Mouse (Mus musculus) megakaryocyte, adult 5-6 weeks (primary cell): ENCODE results near the gene Ankrd22. TPM values are rescaled to one million over a fixed set of nuclear protein-coding genes. Genes with fewer than 3 reads are reported as not detected.
A peak's percentile ranks its signal among the peaks of the same experiment; 100 is the strongest.

Experiments used
- ATAC-seq: 2 replicates; pipeline ENCODE4 v1.8.0; 2016; ENCODE audit warnings: mild to moderate bottlenecking, inconsistent platforms; ENCODE audit not compliant: poor library complexity, severe bottlenecking
- total RNA-seq, 2 experiments: library from RNA; stranded (forward) in 1 of 2; stranded (reverse) in 1 of 2; fragments of 153-499, 151-499 nt in 1 of 2; fragments of 221-1000, 200-1000 nt in 1 of 2; gene quantifications; 2 replicates each; pipeline versions ENCODE4 v1.2.3 to v1.2.4; 2015 to 2017

The Ankrd22 gene
- total RNA-seq, 2 experiments from 2014 or later: 14.3 to 23.3 TPM

GRCm38 (mm10) chr19:34182490-34182889 lies 16.6 kb upstream of the Ankrd22 start:
- no peak for ATAC-seq

DNA sequence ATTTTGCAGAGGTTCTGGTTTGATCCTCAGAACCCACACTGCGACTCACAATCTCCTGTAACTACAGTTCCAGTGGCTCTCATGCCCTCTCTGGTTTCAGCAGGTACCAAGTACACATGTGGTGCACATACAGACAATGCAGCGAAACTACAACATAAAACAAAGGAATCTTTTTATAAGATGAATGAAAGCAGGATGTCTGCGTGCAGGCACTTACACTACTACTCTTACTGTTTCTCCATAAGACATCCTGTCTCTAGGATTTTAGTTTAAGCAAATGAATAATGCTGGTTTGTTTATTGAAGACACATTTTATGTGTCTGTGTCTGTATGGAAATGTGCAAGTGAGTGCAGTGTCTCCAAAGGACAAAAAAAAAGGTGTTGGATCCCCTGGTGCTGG lies 15.4 kb upstream of the Ankrd22 start:
- no peak for ATAC-seq

DNA sequence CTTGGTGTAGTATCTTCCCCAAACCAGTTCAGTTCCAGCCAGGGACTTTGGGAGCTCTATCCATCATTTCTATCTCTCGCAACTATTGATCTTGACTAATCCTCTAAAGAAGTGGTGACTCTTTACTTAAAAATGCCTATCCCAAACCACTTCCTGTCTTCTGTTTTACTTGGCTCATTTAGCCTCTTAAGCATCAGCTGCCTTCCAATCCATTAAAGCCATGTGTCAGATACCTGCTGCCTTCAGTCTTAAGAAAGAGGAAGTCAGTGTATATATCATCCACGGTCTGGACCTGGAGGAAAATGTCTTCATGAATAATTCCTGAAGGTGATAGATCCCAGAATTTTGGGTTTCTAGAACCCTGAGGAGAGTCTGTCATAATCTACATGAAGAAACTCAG lies 14.5 kb upstream of the Ankrd22 start:
- ATAC-seq: no peak

DNA sequence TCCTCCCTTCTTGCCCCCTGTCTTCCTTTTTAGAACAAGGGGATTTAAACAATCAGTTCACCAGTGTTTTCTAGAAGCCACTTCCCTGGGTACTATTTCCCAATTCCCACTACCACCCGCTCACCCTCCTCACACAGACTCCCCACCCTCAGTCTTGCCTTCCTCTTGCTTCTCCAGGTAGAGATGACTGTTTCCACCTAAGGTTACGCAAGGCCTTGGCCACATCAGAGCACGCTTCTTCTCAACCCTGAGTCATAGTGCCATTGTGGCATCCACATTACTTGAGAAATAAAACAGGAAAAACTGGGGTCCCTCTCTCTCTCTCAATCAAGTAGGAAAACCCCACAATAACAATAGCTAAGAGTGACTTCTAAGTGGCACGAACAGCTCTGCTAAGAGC lies 13.3 kb upstream of the Ankrd22 start:
- ATAC-seq: peak; percentile 97

DNA sequence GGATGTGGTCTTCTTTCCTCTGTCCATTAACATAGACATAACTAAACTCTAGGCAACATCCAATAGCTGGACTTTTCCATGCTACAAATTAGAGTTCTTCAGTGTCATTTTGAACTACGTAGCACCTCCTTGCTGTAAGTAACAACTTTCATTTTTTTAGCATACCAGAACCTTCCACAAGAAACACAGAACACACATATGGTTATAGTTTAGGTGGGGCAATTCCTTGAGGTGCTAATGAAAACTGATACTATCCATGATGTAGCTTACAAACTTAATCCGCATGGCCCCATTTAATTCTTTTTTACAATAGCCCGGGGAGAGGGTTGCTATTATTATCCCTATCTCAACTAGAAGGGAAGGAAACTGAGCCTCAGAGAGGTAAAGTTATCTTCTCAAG lies 8.2 kb upstream of the Ankrd22 start:
- ATAC-seq: no peak

GRCm38 (mm10) chr19:34171167-34171566 lies 5.3 kb upstream of the Ankrd22 start:
- ATAC-seq: no peak

GRCm38 (mm10) chr19:34169121-34169520 lies 3.3 kb upstream of the Ankrd22 start:
- ATAC-seq: no peak

GRCm38 (mm10) chr19:34167896-34168661 lies 2.2 kb upstream of the Ankrd22 start:
- peak; percentile 67 for ATAC-seq

- ATAC-seq: no peak
Measured at GRCm38 (mm10) chr19:34166386-34166785, 533 bp upstream of the Ankrd22 start.

- ATAC-seq: no peak
Measured at GRCm38 (mm10) chr19:34162693-34163092, 3.2 kb downstream of the Ankrd22 start.

DNA sequence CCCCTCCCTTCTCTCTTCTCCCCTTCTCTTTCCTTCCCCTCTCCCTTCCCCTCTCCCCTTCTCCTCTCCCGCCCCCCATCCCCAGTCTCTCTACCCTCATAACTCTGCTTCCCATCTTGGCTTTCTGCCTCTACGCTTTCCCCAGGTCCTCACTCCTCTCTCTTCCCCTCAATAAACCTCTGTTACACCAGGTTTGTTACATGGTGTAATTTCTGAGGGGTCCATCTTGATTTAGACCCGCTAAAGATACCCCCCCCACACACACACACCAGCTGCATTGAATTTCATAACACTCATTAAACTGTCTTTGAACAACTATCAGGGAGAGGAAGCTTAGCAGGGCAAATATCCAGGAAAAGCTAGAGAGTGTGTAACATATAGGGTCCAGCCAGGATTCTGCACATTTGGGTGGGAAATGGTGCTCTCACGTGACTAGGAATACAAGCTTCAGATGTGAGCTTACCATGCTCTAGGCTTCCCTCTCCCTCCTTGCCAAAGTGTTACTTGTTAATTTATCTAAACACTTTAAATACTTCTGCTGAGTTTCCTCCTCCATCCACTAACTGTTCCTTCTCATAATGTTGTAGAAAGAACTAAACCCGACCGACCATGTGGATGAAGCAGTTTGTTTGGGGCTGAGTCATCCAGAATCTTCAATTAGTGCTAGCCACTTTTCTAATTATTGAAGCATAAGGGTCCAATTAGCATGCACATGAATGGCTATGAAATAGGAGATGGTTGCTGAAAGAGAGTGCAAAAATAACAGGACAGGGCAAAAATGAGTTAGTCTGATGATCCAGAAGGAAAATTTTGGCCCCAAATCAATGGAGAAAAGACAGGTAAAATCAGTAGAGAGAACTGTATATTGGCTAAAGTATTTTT lies 12.3 kb downstream of the Ankrd22 start:
- ATAC-seq: no peak

GRCm38 (mm10) chr19:34151909-34152308 lies 13.9 kb downstream of the Ankrd22 start:
- peak; percentile 82 for ATAC-seq

DNA sequence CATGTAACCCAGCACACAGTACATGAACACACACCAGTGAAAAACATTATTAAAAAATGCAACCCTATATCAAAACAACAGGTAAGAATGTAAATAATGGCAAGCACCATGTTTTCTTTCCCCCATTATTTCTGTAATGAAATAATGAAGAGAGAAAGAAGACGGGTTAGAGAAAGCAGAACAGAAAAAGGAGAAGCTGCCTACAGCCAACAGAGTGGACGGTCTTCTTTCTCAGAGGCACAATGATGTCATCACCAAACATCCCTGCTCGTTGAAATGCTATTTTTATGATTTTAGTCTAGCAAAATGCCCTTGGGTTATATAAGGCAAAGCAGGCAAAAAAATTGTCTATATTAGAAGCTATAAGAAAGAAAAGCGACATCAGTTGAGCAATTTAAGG lies 17.4 kb downstream of the Ankrd22 start:
- ATAC-seq: peak; percentile 82

DNA sequence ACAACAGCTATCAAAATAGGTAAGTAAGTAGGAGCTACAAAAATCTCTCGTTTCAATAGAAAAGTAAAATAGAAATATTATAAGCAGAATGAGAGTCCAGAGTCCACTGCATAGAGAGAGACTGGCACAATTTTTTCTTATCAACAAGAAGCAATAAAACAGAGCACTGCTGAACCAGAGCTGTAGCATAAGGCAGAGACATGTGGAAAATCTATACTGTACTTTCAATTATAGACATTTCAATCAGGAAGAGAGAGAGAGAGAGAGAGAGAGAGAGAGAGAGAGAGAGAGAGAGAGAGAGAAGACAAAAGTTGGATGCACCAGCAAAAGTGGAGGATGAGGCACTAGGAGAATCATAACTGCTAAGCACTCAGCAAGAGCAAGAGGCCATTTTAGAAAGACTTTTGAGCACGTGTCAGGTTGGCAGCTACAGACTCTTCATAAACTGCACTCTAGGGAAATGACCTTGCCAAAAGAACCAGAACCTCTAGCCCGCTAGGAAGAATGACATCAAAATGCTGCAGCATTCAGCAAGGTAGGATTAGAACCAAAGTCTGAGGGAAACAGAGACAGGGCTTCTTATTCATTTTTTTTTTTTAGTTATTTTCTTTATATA lies 26.3 kb downstream of the Ankrd22 start:
- no peak for ATAC-seq

- no peak for ATAC-seq
Measured at GRCm38 (mm10) chr19:34138720-34139430, 27.0 kb downstream of the Ankrd22 start.

GRCm38 (mm10) chr19:34120107-34120731 lies 45.6 kb downstream of the Ankrd22 start:
- ATAC-seq: no peak

GRCm38 (mm10) chr19:34119653-34120052 lies 46.2 kb downstream of the Ankrd22 start:
- no peak for ATAC-seq

- ATAC-seq: no peak
Measured at GRCm38 (mm10) chr19:34119102-34119501, 46.8 kb downstream of the Ankrd22 start.

- no peak for ATAC-seq
Measured at GRCm38 (mm10) chr19:34104841-34105240, 61.0 kb downstream of the Ankrd22 start.

DNA sequence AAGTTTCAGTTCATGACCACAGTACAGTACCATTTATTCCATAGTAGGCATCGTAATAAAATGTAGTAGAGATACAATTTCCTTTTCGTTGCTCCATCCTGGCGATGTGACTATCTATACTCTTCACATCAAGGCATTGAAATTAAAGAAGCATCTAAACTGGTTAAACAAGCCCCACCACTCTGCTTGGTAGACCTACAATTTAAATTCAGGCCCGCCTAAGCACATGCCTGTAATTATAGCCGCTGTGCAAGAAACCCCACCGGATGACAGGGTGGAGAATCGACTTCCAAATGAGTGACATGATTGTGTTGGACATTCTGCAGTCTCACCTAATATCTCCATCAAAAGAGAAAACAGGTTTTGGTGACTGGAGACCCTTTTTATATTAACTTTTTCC lies 64.0 kb downstream of the Ankrd22 start:
- ATAC-seq: no peak
